Mouse (Mus musculus): ENCODE data around the gene Rapgef4. TPM values are rescaled to one million over a fixed set of nuclear protein-coding genes. Genes with fewer than 3 reads are reported as not detected.

The Rapgef4 gene
- polyA plus RNA-seq, 1 experiment, result 555 TPM

GRCm38 (mm10) chr2:72285888-72286661 is 305.0 kb downstream of the Rapgef4 start:
- no peaks in the 10 kb centered on the region; the same call in 1 of the 2 replicates for H3K4me1 ChIP-seq (ENCODE audit: control insufficient read depth, insufficient read depth, low read length)
- no peak for TF ChIP-seq POLR2A (IDR thresholded peaks at IDR 0.05; ENCODE audit: extremely low read depth, insufficient read depth, low read length)
- TF ChIP-seq CTCF (IDR thresholded peaks at IDR 0.05; ENCODE audit: extremely low read depth, insufficient read depth, low read length), result no peak
- H3K27ac ChIP-seq (ENCODE audit: insufficient read depth, low read length), result peak overlapping the region; percentile 20; the same call in 1 of the 2 replicates
- peak overlapping the region; percentile 55 for H3K4me3 ChIP-seq (ENCODE audit: insufficient read depth, low read length)

DNA sequence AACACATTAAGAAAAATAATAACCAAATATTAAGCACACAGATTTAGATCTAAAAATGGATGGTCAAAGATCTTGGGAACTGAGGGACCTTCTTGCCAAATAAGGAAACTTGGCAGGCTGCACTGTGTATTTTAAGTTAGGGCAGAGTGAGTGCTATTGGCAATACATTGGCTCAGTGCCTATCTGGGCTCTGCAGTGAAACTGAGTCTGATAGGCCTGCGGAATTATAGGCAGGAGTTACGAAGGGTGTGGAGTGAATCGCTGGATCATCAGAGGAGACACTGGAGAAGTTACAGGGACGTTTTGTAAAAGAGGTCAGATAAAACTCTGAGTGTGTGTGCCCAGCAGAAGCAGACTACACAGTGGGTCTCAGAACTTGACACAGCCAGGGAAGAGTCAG is 306.1 kb downstream of the Rapgef4 start:
- TF ChIP-seq CTCF (IDR thresholded peaks at IDR 0.05; ENCODE audit: extremely low read depth, insufficient read depth, low read length), result no peak
- no peak for TF ChIP-seq POLR2A (IDR thresholded peaks at IDR 0.05; ENCODE audit: extremely low read depth, insufficient read depth, low read length)
- H3K4me3 ChIP-seq (ENCODE audit: insufficient read depth, low read length), result no peak overlapping the region
- H3K27ac ChIP-seq (ENCODE audit: insufficient read depth, low read length), result no peak overlapping the region
- H3K4me1 ChIP-seq (ENCODE audit: control insufficient read depth, insufficient read depth, low read length), result no peaks in the 10 kb centered on the region; the same call in 1 of the 2 replicates

DNA sequence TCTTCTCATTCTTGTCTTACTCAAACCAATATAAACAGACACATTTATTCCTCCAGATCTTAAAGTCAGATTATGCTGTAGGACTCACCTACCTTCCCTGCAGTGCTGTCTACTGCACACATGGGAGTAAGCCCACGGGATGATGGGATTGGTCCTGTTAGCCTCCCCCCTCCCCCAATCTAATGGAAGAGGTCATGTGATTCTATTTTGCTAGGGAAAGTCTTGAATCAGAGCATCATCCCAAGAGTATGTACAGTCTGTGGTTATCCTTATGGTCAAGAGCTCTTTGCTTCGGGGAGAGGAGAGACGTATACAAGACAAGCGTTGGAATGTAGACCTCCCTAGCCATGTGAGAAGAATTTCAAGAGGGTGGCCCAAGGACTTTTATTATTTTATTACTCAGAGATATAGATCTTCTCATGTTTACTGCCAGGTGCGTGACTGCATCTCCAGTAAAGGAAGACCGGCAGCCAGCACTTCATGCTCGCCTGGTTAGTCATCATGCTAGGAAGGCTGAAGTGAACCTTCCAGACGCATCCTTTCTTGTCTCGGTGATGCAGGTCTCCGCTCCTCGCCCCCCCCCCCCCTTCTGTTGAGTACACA is 308.0 kb downstream of the Rapgef4 start:
- H3K4me3 ChIP-seq (ENCODE audit: insufficient read depth, low read length), result no peak overlapping the region
- H3K27ac ChIP-seq (ENCODE audit: insufficient read depth, low read length), result no peak overlapping the region
- H3K4me1 ChIP-seq (ENCODE audit: control insufficient read depth, insufficient read depth, low read length), result no peaks in the 10 kb centered on the region; the same call in 1 of the 2 replicates
- TF ChIP-seq CTCF (IDR thresholded peaks at IDR 0.05; ENCODE audit: extremely low read depth, insufficient read depth, low read length) (no peak), POLR2A (IDR thresholded peaks at IDR 0.05; ENCODE audit: extremely low read depth, insufficient read depth, low read length) (no peak)

DNA sequence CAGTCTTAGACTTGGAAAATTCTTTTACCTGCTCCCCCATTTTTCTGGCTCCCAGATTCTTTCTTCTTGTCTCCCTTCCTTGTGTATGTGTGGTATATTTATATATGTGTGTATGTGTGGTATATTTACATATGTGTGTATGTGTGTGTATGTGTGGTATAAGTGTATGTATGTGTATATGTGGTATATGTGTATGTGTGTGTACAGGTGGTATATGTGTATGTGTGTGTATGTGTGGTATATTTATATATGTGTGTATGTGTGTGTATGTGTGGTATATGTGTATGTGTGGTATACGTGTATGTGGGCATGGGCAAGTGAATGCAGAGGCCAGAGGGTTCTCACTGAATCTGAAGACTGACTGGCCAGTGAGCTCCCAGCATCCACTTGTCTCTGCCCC is 310.1 kb downstream of the Rapgef4 start:
- TF ChIP-seq POLR2A (IDR thresholded peaks at IDR 0.05; ENCODE audit: extremely low read depth, insufficient read depth, low read length) (no peak), CTCF (IDR thresholded peaks at IDR 0.05; ENCODE audit: extremely low read depth, insufficient read depth, low read length) (no peak)
- Histone ChIP-seq H3K27ac (ENCODE audit: insufficient read depth, low read length) (no peak overlapping the region), H3K4me1 (ENCODE audit: control insufficient read depth, insufficient read depth, low read length) (no peaks in the 10 kb centered on the region; the same call in 1 of the 2 replicates), H3K4me3 (ENCODE audit: insufficient read depth, low read length) (no peak overlapping the region)

DNA sequence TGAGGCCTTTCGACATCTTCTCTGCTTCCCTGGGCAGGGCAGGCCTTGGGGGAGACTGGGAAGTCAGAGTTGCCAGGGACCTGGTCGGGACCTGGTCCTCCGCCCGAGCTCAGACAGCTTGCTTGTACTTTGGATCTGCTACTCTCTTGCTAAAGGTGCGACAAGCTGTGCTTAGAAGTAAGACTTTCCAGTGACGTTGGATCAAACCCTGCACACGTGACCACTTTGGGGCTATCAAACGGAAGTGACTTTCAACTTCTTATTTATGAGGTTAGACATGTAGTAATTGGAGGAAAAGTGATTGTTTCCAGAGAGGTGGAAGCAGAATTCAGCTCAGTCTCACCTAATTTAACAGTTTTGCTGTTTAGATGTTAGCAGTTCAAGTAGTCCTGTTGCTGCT is 311.5 kb downstream of the Rapgef4 start:
- no peak overlapping the region for H3K4me3 ChIP-seq (ENCODE audit: insufficient read depth, low read length)
- no peak overlapping the region for H3K27ac ChIP-seq (ENCODE audit: insufficient read depth, low read length)
- no peaks in the 10 kb centered on the region for H3K4me1 ChIP-seq (ENCODE audit: control insufficient read depth, insufficient read depth, low read length)
- TF ChIP-seq POLR2A (IDR thresholded peaks at IDR 0.05; ENCODE audit: extremely low read depth, insufficient read depth, low read length), result no peak
- no peak for TF ChIP-seq CTCF (IDR thresholded peaks at IDR 0.05; ENCODE audit: extremely low read depth, insufficient read depth, low read length)

DNA sequence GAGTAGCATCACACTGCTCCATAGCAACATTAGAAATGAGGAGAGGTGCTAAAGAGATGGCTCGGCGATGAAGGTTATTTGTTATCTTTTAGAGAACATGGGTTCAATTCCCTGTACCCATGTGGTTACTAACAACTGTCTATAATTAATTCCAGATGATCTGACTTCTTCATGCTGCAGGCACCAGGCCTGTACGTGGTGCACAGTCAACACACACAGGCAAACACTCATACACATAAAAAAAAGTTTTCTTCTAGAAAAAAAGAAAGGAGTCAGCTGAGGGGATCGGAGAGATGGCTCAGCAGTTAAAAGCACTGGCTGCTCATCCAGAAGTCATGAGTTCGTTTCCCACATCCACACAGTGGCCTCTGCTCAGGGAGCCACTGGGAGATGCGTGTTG is 314.0 kb downstream of the Rapgef4 start:
- Histone ChIP-seq H3K4me1 (ENCODE audit: control insufficient read depth, insufficient read depth, low read length) (no peaks in the 10 kb centered on the region), H3K4me3 (ENCODE audit: insufficient read depth, low read length) (no peak overlapping the region), H3K27ac (ENCODE audit: insufficient read depth, low read length) (no peak overlapping the region)
- TF ChIP-seq POLR2A (IDR thresholded peaks at IDR 0.05; ENCODE audit: extremely low read depth, insufficient read depth, low read length), result no peak
- no peak for TF ChIP-seq CTCF (IDR thresholded peaks at IDR 0.05; ENCODE audit: extremely low read depth, insufficient read depth, low read length)

DNA sequence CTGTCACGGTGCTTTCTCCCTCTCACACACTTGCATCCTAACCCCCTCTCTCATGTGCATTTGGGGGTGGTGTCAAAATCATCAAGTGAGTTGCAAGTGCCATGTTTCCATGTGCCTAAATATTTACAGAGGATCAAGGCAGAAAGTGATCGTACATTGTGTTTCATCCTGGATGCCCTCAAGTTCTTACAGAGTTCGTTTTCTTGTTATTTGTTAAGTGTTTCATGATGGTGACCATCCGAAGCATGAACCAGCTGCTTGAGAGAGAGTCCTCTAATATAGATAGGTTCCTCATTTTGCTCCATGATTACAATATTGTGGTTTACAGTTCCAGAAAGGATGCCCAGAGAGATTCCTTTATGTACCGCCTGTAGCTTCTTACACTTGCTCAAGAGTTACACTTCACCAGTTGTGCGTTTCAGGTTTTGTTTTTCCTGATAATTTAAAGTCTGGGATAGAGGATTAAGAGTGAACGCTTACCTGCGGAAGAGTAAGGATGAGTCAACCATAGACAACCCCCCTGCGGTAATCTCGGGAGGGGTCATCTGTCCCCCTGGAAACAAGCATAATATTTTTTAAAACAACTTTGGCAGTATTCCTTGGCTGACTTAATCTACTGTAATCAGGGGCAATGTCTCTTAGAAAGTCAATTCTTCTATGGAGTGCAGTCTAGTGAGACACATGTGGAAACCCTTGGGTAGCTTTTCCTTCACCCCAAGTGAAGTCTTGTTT is 316.1 kb downstream of the Rapgef4 start:
- H3K27ac ChIP-seq (ENCODE audit: insufficient read depth, low read length), result no peak overlapping the region
- H3K4me1 ChIP-seq (ENCODE audit: control insufficient read depth, insufficient read depth, low read length), result no peaks in the 10 kb centered on the region
- H3K4me3 ChIP-seq (ENCODE audit: insufficient read depth, low read length), result no peak overlapping the region
- TF ChIP-seq CTCF (IDR thresholded peaks at IDR 0.05; ENCODE audit: extremely low read depth, insufficient read depth, low read length) (no peak), POLR2A (IDR thresholded peaks at IDR 0.05; ENCODE audit: extremely low read depth, insufficient read depth, low read length) (no peak)

GRCm38 (mm10) chr2:72297716-72298082 is 316.7 kb downstream of the Rapgef4 start:
- Histone ChIP-seq H3K4me1 (ENCODE audit: control insufficient read depth, insufficient read depth, low read length) (no peaks in the 10 kb centered on the region), H3K27ac (ENCODE audit: insufficient read depth, low read length) (0 out of 2 replicates have a peak overlapping the region, but pooled peaks have one; percentile 4), H3K4me3 (ENCODE audit: insufficient read depth, low read length) (no peak overlapping the region)
- no peak for TF ChIP-seq POLR2A (IDR thresholded peaks at IDR 0.05; ENCODE audit: extremely low read depth, insufficient read depth, low read length)
- TF ChIP-seq CTCF (IDR thresholded peaks at IDR 0.05; ENCODE audit: extremely low read depth, insufficient read depth, low read length), result no peak

- Histone ChIP-seq H3K4me3 (ENCODE audit: insufficient read depth, low read length) (no peak overlapping the region), H3K27ac (ENCODE audit: insufficient read depth, low read length) (no peak overlapping the region), H3K4me1 (ENCODE audit: control insufficient read depth, insufficient read depth, low read length) (no peaks in the 10 kb centered on the region)
- TF ChIP-seq POLR2A (IDR thresholded peaks at IDR 0.05; ENCODE audit: extremely low read depth, insufficient read depth, low read length) (no peak), CTCF (IDR thresholded peaks at IDR 0.05; ENCODE audit: extremely low read depth, insufficient read depth, low read length) (peak; percentile 54)
Measured at GRCm38 (mm10) chr2:72298406-72298805, 317.4 kb downstream of the Rapgef4 start.
